Mouse (Mus musculus): ENCODE measurements at regions not wholly inside any gene's neighbourhood (a gene's known extent, or its start where the extent isn't known, plus 50 kb on each side); places are given as distances from the start of the nearest gene placed in this dataset.
"Not testable (repeated sequence)": the region's sequence is repeated elsewhere in the genome, so short reads cannot be mapped to it uniquely, and the experiment has no call there.

- no peak for DNase-seq (ENCODE audit: low spot score in 2 of 2)
These were observed 250.6 kb downstream of the Trib2 start for GRCm38 (mm10) chr12:15565941-15566784.

GRCm38 (mm10) chr12:15562826-15563225 lies 253.9 kb downstream of the Trib2 start:
- no peak for DNase-seq (ENCODE audit: low spot score in 2 of 2)

DNA sequence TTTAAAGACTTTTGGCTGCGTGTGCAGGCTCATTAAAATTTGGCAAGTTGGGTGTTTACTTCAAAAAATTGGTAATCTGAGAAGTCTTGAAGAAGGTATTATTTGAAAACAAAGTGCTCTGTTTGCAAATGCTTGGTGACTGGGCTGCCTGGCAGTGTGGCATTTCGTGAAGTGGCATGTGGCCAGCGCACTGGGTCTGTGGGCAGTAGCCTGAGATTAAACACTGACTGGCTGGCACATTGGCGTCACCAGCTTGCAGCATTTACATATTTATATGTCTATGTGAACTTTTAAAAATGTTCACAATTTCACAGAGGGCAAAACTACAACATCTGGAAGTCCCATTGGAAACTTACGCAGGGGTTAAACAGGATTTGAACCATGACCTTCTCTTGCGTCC lies 261.3 kb downstream of the Trib2 start:
- peak in 1 of 2 experiments; percentile 17 for DNase-seq (ENCODE audit: low spot score in 2 of 2)

DNA sequence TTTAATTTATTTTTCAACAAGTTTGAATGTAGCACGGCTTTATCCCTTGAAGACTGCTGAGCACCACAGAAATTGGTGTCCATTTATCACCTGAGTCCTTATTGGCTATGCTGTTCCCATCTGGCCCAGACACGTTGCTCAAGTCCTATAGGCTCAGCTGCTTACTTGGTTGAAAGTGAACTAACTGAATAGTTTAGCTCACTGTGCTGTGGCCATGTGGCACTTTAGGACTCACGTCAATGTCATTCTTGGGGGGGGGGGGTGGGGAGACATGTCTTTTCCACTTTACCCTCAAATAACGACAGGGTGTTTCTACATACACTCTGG lies 263.1 kb downstream of the Trib2 start:
- DNase-seq (ENCODE audit: low spot score in 2 of 2): no peak

DNA sequence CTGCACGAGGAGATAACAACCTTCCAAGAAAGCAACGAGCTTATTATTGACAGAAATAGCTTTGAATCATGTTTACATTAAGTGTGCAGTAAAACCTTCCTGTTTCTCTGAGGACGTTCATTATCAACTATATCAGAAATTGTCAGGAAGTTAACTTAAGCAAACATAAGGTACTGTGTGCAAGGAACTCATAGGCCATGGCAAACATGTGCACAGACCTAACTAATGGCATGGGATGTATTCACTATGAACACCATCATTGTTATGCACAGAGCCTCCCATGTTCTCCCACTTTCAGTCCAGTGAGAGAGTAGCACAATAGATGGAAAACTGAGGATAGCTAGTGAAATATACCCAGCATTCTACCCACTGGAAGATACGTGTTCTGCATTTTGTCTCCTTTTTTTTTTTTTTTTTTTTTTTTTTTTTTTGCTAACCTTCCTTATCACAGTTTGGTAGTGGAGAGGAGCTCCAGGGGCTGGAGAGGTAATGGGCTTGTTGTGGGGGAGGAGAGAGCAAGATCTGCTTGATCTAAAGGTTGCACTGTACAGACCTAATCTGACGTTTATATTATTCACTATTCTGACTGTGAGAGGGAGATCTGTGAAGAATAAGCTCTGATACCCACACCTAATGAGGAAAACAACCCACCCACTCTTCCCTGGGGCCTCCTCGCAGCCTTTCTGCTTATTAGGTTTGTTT lies 263.6 kb downstream of the Trib2 start:
- no peak for DNase-seq (ENCODE audit: low spot score in 2 of 2)

GRCm38 (mm10) chr12:15552210-15552609 lies 264.5 kb downstream of the Trib2 start:
- DNase-seq (ENCODE audit: low spot score in 2 of 2): no peak

DNA sequence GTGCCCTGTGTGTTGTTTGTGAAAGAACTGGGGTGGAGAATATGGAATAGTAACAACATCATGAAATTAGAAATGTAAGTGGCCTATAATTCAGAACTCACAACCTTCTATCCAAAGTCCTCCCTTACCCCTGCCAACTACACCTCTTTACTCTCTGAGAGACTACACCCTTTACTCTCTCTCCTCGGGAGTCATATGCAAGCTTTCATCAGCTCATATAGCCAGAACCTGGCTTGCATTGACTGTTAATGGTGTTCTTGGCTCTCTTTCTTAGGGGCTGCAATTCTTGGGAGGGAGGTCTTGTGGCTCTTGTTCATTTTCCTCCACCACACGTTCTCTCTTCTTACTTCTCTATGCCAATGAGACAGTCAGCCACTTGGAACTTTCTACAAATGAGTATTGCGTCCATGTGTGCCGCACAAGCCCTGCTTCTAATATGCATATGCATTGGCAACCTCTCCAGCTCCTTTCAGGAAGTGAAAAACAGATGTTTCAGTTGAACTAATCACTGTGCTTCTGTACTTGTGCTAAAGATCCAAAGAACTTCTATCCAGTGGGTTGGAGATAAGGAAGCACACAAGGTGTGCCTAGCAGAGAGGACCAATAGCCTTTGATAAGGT lies 265.3 kb downstream of the Trib2 start:
- DNase-seq (ENCODE audit: low spot score in 2 of 2): no peak

- DNase-seq (ENCODE audit: low spot score in 2 of 2): no peak
These were observed 272.4 kb downstream of the Trib2 start for GRCm38 (mm10) chr12:15544351-15544750.

DNA sequence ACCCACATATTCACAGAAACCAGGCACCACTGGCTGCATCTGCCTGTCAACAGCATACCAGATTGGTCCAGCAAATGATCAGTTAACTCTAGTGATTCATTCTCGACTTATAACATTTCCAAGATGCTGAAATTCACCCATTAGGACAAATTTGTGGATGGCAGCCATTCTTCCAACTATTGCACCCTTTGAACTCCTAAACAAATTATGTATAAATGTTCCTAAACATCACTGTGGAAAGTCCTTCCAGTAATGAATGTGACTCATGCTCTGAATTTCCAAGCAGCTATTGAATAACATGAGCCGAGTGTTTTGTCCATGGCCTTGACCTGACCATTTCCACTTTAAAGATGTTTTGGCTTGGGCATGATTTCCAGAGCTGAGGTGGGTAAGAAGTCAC lies 274.2 kb downstream of the Trib2 start:
- no peak for DNase-seq (ENCODE audit: low spot score in 2 of 2)

GRCm38 (mm10) chr12:15536852-15537368 lies 279.8 kb downstream of the Trib2 start:
- no peak for DNase-seq (ENCODE audit: low spot score in 2 of 2)

DNA sequence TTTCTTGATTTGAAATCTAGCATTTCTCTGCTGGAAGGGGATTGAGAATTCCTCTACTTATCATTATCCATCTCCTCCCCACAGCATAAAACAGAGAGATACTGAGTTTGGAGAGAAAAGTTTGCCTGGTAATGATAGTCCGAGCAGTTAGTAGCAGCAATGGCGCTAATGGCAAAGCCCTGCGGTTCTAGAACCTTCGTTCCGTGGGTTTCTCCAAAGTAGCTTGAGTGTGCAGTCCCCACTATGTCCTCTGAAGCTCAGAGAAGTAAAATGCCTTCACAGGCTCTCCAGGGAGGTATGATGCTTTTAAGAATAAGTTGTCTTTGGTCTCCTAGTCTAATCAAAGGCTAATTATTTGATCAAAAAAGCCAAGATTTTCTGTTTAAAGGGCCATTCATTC lies 280.5 kb downstream of the Trib2 start:
- DNase-seq (ENCODE audit: low spot score in 2 of 2): no peak

GRCm38 (mm10) chr12:15535822-15536221 lies 280.9 kb downstream of the Trib2 start:
- DNase-seq (ENCODE audit: low spot score in 2 of 2): peak; percentile 80 to 87

- no peak for DNase-seq (ENCODE audit: low spot score in 2 of 2)
These were observed 295.8 kb downstream of the Trib2 start for GRCm38 (mm10) chr12:15520783-15521407.

- DNase-seq (ENCODE audit: low spot score in 2 of 2): no peak
These were observed 304.7 kb downstream of the Trib2 start for GRCm38 (mm10) chr12:15511994-15512393.

GRCm38 (mm10) chr12:15507576-15507975 lies 309.1 kb downstream of the Trib2 start:
- peak in 1 of 2 experiments; percentile 15 for DNase-seq (ENCODE audit: low spot score in 2 of 2)

GRCm38 (mm10) chr12:15493640-15494039 lies 323.1 kb downstream of the Trib2 start:
- DNase-seq (ENCODE audit: low spot score in 2 of 2): no peak

DNA sequence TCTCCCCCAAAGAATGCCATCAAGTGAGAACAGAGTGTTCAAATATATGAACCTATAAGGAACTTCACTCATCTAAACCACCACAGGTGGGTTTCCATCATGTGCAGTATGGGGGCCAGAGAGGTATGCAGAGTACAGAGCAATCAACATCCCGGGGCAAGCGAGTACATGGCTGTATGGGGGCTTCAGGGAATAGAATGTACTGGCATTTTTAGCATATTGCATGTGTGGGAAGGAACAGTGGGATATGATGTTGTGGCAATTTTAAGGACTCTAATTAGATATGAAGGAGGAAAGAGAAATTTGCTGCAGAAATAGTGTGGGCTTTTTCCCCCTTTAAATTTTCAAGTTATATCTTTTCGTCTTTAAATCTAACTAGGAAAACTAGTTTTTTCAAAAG lies 344.0 kb downstream of the Trib2 start:
- DNase-seq (ENCODE audit: low spot score in 2 of 2): no peak

GRCm38 (mm10) chr12:15459429-15459828 lies 357.3 kb downstream of the Trib2 start:
- DNase-seq (ENCODE audit: low spot score in 2 of 2): no peak

DNA sequence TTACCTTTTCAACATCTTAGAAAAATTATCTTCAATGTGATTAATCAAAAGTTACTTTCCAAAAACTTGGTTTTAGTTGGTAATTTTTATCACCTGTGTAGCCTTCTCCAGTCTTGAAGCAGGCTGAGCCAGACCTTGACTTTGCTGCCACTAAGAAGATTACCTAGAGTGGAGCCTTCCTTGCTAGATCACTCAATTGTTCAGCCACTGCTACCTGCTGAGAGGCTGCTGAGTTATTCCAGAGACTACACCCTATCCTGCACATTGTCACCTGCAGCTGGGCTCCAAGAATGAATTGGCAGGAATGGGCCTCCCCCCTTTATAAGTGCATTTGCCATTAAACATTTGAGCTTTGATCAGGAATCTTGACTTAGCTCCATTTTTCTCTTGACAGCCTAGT lies 360.4 kb downstream of the Trib2 start:
- not testable (repeated sequence) for DNase-seq (ENCODE audit: low spot score in 2 of 2)

- no peak for DNase-seq (ENCODE audit: low spot score in 2 of 2)
These were observed 361.0 kb downstream of the Trib2 start for GRCm38 (mm10) chr12:15455744-15456143.

DNA sequence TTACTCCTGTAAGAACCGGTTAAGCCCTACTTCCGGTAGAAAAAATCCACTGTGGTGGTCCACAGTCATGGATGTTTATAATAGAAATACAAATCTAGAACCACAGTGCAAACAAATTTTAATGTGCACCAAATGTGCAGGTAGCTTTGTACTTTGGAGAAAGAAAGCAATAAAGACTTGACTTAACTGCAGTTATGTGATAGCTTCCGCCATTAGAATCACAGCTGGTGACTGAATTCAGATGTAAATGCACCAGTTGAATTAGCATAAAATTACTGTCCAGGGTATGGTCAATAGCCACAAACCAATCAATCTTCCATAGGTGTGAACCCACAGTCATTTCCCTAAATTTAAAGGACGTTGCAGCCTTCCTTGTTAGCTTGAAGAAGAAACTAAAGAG lies 367.2 kb downstream of the Trib2 start:
- DNase-seq (ENCODE audit: low spot score in 2 of 2): no peak

- peak in 1 of 2 experiments; percentile 12 for DNase-seq (ENCODE audit: low spot score in 2 of 2)
These were observed 400.4 kb downstream of the Trib2 start for GRCm38 (mm10) chr12:15416180-15416766.

Data from cerebellum, postnatal 4 days (tissue).